Mouse (Mus musculus) neutrophil, adult 5-6 weeks (primary cell): ENCODE measurements at regions not wholly inside any gene's neighbourhood (a gene's known extent, or its start where the extent isn't known, plus 50 kb on each side); places are given as distances from the start of the nearest gene placed in this dataset.
A peak's percentile ranks its signal among the peaks of the same experiment; 100 is the strongest.

ENCODE experiments used
- ATAC-seq: fragments of 151-379, 151-347 bp; 2 replicates; pipeline ENCODE4 v1.8.0; 2017; ENCODE audit warnings: mild to moderate bottlenecking, moderate TSS enrichment; ENCODE audit not compliant: insufficient number of reproducible peaks, poor library complexity, low FRiP score, severe bottlenecking; ENCODE audit errors: extremely low read depth

DNA sequence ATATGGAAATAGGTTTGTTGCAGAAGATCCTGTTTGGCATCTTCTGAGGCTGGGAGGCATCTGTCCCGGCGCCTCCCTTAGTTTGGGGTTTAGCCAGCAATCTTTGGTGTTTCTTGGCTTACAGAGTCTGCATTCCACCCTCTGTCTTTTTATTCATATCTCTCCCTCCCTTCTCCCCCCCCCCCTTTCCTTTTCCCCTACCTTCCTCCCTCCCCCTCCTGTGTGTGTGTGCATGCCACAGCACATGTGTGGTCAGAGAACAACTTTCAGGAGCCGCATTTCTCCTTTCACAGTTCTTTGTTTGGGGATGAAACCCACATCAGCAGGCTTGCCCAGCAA lies 131.4 kb downstream of the Tex36 start:
- ATAC-seq = no peak

DNA sequence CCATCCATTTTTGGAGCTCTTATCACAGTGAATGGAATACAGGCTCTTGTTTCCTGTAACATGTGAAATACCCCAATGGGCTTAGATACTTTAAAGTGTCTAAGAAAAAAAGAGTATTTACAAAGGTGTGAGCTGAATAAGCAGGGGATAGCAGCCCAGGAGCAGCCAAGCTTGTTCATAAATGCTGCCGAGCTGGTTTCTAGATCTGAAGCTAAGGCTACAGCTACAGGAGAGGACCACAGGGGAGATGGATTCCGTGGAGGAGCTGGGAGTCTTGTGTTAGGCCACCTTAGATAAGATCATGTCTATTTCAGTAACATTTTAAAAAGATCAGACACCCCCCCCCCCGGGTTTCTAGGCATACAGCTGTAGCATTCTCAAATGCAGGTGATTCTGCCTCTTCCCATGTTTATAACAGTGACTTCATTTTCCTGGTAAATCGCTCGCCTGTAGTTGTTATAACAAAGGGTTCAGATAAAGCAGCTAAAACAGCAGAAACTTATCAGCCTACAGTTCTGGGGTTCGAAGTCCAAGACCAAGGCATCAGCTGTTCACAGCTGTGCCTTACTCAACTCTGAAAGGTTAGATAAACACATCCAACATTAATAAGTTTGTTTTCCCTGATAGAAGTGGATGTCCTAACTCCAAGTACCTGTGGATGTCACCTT lies 131.9 kb downstream of the Tex36 start:
- no peak for ATAC-seq

DNA sequence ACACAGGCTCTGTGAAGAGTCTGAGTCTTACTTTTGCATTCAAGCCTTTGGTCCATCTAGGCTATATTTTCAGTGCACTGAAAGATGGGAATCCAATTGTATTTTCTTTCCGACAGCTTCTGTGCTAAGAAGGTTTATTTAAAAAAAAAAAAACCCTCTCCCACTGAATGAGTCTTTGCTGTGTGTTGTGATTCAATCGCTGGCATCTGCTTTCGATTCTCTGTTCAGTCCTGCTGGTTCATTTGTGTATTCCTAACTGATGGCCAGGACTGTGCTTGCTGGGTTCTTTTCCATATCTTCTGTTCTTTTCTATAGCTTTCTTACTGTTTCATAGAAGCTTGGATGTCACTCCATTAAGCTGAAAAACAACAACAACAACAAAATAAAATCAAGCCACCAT lies 132.9 kb downstream of the Tex36 start:
- no peak for ATAC-seq

DNA sequence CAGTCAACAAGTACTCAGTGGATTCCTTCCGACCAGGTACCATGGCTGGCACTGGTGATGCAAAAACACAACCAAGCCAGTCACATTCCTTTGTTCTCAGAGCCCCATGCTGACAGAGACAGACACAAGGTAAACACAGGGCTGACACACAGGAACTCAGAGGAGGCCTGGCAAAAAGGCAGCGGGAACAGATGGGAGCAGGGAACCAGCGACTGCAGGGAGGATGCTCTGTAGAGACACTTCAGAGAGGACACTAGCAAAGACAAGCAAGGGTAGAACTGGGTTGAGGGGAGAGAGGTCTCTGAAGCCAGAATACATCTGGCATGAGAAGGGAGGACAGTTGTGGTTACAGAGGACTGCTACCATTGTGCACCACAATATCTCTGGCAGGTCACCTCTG lies 133.6 kb downstream of the Tex36 start:
- ATAC-seq = no peak

DNA sequence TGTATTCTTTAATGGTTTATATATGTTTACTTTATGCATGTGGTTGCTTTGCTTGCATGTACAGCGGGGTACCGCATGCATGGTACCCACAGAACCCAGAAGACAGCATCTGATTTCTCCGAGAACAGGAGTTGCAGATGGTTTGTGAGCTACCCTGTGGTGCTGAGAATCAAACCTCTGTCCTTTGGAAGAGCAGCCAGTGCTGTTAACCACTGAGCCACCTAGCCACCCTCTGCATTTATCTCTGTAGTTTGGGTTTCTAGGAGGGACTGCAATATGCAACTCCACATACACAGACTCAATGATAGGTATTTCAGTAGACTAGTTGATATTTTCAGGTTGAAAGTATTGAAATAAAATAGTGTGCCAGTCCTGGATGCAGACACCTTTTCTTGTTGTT lies 134.4 kb downstream of the Tex36 start:
- no peak for ATAC-seq

DNA sequence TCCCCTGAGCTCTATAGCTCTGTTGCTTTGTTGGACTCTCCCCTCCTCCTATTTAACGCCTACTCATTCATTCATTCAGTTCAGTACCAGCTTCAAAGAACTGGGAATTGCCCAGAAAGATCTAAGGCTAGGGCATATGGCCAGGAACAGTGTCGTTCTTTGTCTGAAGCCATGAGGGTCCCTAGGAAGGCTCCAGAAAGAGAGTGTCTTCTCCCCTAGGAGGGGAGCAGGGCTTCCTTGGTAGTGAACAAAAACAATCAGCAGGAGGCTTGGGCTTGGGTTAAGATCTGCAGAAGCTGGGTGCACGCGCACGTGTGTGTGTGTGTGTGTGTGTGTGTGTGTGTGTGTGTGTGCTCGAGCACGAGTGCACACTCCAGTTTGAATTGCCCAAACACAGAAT lies 142.7 kb downstream of the Tex36 start:
- ATAC-seq = no peak

DNA sequence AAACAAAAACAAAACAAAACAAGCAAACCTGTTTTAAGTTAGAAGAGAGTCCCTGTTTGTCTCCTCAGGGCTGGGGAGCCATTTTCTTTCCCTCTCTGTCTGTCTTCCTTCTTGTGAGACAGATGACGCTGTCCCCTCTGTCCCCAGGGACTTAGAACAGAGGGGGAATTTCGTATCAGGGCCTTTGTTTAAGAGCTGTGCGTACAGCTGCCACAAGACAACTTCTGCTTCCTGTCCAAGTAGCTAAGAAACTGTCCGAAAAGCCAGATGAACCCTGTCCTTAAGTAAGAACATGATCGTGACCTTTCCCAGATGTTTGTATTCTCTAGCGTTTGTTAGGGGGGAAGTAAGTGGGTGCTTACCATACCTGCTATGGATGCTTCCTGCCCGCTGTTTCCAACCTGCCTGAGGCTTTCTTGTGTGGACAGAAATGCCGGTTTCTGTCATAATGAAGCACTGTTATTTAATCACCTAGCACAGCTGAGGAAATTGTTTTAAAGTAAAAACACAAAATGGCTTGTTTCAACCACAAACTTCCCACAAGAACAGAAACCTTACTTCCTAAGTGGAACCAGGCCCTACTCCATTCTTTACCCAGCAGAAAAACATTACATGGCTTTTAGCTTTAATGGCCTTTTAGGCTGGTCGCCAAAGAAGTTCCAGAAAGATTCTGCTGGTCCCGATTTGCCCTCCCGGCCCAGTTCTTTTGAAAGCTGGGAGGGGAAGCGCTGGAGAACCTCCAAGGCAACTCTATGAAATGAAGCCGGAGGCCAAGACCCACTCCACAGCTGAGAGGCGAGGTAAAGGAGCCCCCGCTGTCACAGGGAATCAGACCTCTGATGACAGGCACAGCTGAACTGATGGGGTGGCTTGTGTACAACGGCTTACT lies 144.3 kb downstream of the Tex36 start:
- ATAC-seq = peak; percentile 67; the same call in 1 of the 2 replicates

DNA sequence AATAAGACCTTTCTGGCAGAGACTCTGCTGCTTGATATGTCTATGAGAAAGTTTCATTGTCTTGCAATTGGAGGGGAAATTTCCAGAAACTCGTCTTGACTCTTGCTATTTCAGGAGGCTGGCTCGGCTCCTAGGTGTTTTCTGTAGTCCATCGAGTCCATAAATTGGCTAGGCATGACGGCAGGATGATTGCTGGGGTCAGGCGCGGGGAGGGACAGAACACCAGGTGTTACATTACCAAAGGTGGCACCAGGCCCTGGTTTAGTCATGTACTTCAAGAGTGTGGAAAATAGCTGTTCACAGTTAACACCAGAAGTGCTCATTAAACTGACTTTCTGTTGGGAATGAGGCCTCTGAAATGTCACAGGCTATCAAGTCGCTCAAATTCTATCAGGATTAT lies 151.7 kb downstream of the Tex36 start:
- ATAC-seq = no peak

DNA sequence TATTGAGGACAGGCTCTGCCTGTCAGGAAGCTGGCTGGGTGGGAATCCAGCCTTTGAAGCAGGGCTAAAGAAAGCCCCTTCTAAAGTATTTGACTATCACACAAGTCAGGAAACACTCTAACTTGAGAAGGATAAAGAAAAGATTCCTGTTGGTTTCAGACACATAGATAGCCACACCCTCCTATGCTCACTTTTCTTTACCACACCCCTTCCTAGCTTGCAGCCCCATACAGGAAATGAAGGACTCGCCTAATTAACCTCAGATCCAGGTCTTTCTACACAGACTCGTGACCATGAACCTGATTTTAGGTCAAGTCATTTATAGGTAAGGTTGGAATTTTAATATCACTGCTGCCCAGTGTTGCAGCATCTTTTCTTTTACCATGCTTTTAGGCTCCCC lies 154.9 kb downstream of the Tex36 start:
- ATAC-seq = no peak

DNA sequence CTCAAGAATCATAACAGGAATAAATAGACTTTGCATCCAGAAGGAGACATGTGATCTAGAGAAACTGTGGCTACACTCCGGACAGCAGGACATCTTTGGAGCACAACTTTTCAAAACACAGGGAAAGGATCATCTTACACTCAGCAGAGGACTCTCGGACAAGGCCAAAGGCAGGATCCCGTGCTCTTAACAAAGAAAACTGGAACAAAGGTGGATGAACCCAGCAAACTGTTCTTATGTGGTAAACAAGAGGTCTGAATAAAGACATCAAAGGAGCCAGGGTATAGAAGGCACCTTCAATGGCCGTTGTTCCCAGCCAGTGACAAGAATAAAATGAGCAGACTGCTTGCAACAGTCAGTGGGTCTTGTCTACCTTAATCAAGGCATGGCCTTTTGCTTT lies 160.3 kb downstream of the Tex36 start:
- ATAC-seq = no peak

DNA sequence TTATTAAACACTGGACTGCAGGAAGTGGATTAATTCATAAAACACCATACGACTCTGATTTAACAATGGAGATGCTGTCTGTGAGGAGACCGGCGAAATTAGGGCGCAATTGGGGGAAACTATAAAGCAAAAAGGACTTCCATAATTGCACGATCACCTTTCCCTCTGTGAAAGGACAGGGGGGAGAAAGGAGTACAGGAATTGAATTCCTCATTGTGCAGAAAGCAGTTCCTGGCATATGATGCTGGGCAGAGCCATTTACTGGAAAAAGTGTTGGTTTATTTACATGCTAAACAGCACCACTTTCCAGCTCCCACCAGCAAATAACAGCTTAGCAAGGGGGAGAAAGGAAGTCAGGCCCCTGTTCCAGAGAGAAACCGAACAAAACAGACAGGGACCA lies 160.8 kb downstream of the Tex36 start:
- no peak for ATAC-seq

DNA sequence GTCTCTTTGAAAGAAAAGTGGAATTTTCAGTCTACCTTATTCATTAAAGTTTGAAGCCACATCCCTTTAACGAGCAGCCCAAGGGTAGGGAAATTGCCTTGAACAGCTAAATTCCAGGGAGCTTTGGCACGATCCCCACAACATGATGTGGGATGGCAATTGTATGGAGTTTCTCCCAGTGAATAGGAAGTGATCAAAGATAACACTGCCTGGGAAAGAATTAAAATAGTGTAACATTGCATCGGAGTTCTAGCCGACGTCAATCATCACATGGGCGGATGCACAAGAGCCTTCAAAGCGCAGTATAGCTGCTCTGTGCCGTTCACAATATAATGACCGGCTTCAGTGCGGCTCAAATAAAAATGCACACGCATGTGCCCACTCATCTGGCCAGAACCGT lies 161.2 kb downstream of the Tex36 start:
- no peak for ATAC-seq

DNA sequence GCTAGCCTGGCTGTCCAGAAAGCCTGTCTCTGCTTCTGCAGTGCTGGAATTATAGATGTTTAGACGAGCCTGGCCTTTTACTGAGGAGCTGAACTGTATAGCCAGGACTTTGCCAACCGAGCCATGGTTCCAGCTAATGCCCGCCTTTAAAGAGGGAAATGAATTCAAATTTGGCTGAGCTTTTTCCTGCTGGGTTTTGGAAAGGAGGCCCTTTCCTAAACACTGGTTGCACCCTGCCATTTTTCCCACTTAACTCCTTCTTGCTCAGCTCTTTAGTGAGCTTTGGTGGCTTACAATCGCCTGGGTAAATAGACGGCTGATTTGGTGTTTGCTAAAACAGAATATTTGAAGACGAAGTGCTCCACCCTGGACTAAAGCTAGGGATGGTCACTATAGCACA lies 161.9 kb downstream of the Tex36 start:
- ATAC-seq = no peak

DNA sequence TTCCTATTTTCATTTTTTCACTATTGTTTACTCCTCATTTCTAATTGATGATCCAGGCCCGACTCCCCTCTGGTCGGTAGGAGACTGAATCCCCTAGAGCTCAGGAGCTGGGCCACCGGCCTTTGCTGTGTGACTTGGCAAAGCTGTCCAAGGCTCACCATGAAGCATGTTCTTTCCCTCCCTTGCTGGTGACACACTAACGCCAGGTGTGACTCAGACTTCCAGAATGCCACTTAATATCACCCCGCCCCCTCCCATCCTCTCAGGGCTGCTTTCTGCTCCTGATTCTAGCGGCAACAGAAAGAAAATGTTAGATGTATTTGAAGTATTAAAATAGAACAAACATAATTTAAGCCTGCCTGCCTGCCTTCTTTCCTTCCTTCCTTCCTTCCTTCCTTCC lies 163.3 kb downstream of the Tex36 start:
- no peak for ATAC-seq

DNA sequence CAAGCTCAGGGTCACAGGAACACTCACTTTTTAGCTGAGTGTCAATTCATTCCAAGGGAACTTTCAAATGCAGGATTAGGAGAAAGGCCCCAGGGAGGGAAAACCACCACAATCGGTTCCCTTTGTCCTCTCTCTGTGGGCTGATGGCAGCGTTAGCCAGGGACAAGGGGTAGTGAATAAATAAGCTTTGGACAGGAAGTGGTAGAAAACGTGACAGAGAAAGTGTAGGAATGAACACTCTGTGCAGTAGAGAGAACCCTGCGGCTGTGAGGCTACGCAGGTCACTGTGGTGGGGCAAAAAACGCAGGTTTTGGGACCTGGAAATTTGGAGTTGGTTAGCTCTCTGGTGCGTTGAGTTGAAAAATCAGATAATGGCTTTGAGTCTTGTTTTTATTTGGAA lies 164.1 kb downstream of the Tex36 start:
- no peak for ATAC-seq

DNA sequence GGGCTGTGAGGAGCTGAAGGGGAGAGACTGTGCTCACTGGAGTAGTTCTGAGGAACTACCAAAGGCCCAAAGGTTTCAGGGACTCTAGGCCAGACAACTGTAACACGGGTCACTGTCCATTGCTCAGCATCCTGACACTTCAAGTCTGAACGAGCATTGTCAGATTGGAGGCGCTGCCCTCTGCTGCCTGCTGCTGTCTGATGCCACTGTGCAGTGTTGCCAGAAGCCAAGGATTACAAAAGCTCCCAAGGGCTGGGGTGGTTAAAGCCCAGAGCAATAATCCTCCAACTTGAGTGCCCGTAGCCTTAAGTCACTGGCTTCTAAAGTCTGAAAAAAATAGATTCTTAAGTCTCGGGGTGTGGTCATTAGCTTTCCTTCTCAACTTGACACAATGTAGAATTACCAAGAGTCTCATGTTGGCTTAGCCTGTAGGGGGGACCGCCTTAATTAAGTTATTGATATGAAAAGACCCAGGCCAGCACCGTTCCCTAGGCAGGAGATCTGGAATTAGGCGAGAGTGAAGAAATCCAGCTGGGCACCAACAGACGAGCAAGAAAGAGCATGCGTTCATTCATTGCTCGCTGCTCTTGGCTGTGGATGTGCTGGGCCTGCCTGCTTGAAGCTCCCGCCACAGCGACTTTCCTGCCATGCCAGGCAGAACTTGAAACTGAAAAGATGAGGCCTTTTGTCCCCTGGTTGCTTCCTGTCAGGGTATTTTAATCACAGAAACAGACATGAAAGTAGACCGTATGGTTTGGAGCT lies 166.2 kb downstream of the Tex36 start:
- ATAC-seq = no peak

DNA sequence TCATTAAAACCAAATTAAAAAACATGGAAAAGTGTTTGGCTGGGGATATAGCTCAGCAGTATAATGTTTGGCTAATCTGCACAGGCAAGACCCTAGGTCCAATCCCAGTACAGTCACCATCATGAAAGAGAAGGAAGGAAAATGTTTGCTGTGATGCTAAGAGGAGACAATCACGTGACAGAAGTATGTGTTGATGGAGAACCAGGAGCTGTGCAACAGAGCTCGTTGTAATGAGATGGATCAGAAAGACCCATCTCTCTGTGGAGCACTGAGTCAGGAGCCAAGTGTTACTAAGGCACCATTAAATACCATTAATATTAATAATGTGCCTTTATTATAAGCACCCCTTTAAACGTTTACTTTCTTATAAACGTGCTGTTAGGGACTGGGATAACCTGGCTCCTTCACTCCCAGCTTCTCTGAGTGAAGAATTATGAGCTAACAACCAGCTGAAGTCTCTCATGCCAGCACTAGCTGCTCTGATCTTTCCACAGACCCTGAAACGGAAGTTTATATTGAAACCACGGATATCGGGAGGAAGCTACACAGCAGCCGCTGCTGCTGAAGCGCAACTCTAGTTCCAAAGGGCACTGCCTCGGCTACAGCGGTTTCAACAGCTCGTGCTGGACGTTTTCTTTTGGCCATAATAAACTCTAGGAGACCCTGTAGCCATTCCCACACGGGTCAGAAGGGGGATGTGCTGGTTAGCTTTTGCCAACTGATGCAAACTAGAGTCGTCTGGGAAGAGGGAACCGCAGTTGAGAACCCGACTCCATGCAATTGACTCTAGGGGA lies 167.7 kb downstream of the Tex36 start:
- no peak for ATAC-seq

DNA sequence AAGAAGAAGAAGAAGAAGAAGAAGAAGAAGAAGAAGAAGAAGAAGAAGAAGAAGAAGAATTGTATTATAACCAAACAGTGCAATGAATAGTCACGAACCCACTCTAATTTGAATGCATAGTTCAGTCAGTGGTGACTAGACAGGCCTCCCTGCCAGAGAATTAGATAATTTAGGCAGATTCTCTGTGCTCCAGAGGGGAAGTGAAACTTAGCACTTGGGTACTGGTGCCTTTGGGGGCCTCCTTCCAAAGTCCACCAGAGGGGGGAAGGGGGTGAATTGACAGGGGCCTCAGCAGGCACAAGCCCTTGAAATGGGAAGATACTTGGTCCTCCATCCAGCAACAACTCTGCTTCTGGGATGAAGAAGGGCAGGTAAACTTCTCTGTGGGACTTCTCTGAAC lies 169.6 kb downstream of the Tex36 start:
- ATAC-seq = no peak

DNA sequence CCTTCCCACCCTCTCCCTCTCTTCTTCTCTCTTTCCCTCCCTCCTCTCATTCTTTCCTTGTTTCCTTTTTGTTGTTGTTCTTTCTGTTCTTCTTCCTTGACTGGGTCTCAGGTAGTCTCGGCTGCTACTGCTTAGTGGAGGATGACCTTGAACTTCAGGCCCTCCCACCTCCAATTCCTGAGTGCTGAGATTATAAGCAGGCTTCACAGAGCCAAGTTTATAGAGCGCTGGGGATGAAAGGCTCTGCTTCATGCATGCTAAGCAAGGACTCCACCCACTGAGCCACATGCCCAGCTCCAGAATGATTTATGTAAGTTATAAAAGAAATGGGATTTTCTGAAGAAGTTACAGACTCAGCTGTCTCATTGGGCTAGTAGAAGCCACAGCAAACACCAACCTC lies 199.9 kb downstream of the Tex36 start:
- no peak for ATAC-seq
